Mouse (Mus musculus) MEL (cell line): ENCODE data around the gene Ddx25. TPM values are rescaled to one million over a fixed set of nuclear protein-coding genes. Genes with fewer than 3 reads are reported as not detected.

ENCODE experiments used
- DNase-seq: peaks from one replicate; pipeline ENCODE4 v3.0.0; 2011; ENCODE audit warnings: low read depth, low spot score
- H3K27ac ChIP-seq: 2 replicates; pipeline ENCODE4 v1.5.1; 2012; ENCODE audit warnings: low read depth, mild to moderate bottlenecking, control low read depth, low read length, moderate library complexity; ENCODE audit not compliant: control insufficient read depth
- H3K27me3 ChIP-seq, 2 experiments: fragments of 150-350 bp in 1 of 2; sonication (generic) in 1 of 2; 2 replicates each; pipeline ENCODE4 v1.6.1; 2012; ENCODE audit warnings: low read length in 2 of 2, mild to moderate bottlenecking in 2 of 2, improper control_type of control experiment in 1 of 2, moderate library complexity in 1 of 2; ENCODE audit not compliant: insufficient read depth in 2 of 2, control insufficient read depth in 1 of 2
- H3K36me3 ChIP-seq, 2 experiments: 2 replicates each; pipeline ENCODE4 v1.6.1; 2012 to 2014; ENCODE audit warnings: low read length in 2 of 2, improper control_type of control experiment in 1 of 2, inconsistent platforms in 1 of 2, mild to moderate bottlenecking in 1 of 2; ENCODE audit not compliant: insufficient read depth in 2 of 2, control insufficient read depth in 1 of 2
- H3K4me1 ChIP-seq, 2 experiments: fragments of 150-350 bp in 1 of 2; sonication (generic) in 1 of 2; 2 replicates each; pipeline ENCODE4 v1.6.1; 2012; ENCODE audit warnings: low read length in 2 of 2, improper control_type of control experiment in 1 of 2, mild to moderate bottlenecking in 1 of 2; ENCODE audit not compliant: insufficient read depth in 2 of 2, control insufficient read depth in 1 of 2
- H3K4me3 ChIP-seq, 2 experiments: fragments of 150-350 bp in 1 of 2; sonication (generic) in 1 of 2; 2 replicates each; pipeline ENCODE4 v1.5.1; 2012; ENCODE audit warnings: low read depth in 2 of 2, low read length in 2 of 2, mild to moderate bottlenecking in 2 of 2, moderate library complexity in 2 of 2, control low read depth in 1 of 2, improper control_type of control experiment in 1 of 2; ENCODE audit not compliant: control insufficient read depth in 1 of 2, insufficient read depth in 1 of 2
- H3K79me2 ChIP-seq: 2 replicates; pipeline ENCODE4 v1.6.1; 2012; ENCODE audit warnings: mild to moderate bottlenecking, low read length, moderate library complexity; ENCODE audit not compliant: control insufficient read depth, poor library complexity, insufficient read depth
- H3K9ac ChIP-seq: 2 replicates; pipeline ENCODE4 v1.6.1; 2012; ENCODE audit warnings: low read depth, mild to moderate bottlenecking, control low read depth, low read length, moderate library complexity; ENCODE audit not compliant: control insufficient read depth, poor library complexity, severe bottlenecking
- H3K9me3 ChIP-seq: fragments of 150-350 bp; sonication (generic); replicated peaks from 2 replicates; pipeline ENCODE4 v1.6.1; 2012; ENCODE audit warnings: mild to moderate bottlenecking, low read length, improper control_type of control experiment, moderate library complexity; ENCODE audit not compliant: insufficient read depth
- BHLHE40 ChIP-seq: IDR thresholded peaks from 2 replicates; pipeline ENCODE4 v1.6.1; 2012; ENCODE audit warnings: low read depth, mild to moderate bottlenecking, inconsistent platforms, low read length, improper control_type of control experiment, borderline replicate concordance
- CHD2 ChIP-seq: IDR thresholded peaks from 2 replicates; pipeline ENCODE4 v1.6.1; 2011; ENCODE audit warnings: low read length, improper control_type of control experiment
- CTCF ChIP-seq, 3 experiments: IDR thresholded peaks in 2 of 3; conservative IDR thresholded peaks in 1 of 3; 2 replicates each; pipeline ENCODE4 v1.5.1; 2011 to 2012; ENCODE audit warnings: low read length in 3 of 3, low read depth in 2 of 3, mild to moderate bottlenecking in 2 of 3, improper control_type of control experiment in 1 of 3, inconsistent platforms in 1 of 3, mixed read lengths in 1 of 3, moderate library complexity in 1 of 3; ENCODE audit not compliant: control insufficient read depth in 1 of 3, insufficient read depth in 1 of 3, poor library complexity in 1 of 3, severe bottlenecking in 1 of 3
- ELF1 ChIP-seq: IDR thresholded peaks from 2 replicates; pipeline ENCODE4 v1.6.1; 2014; ENCODE audit warnings: low read depth, mild to moderate bottlenecking, inconsistent platforms, low read length, improper control_type of control experiment, moderate library complexity
- ETS1 ChIP-seq: IDR thresholded peaks from 2 replicates; pipeline ENCODE4 v1.6.1; 2012; ENCODE audit warnings: low read depth, mild to moderate bottlenecking, inconsistent platforms, low read length, improper control_type of control experiment, moderate library complexity
- HCFC1 ChIP-seq: IDR thresholded peaks from 2 replicates; pipeline ENCODE4 v1.6.1; 2012; ENCODE audit warnings: low read depth, mild to moderate bottlenecking, inconsistent platforms, low read length, improper control_type of control experiment, moderate library complexity
- KAT2A ChIP-seq: conservative IDR thresholded peaks from 2 replicates; pipeline ENCODE4 v1.6.1; 2012; ENCODE audit warnings: low read depth, low read length, improper control_type of control experiment, inconsistent platforms
- MAX ChIP-seq: IDR thresholded peaks from 2 replicates; pipeline ENCODE4 v1.6.1; 2011; ENCODE audit warnings: low read length, improper control_type of control experiment
- MAZ ChIP-seq: IDR thresholded peaks from 2 replicates; pipeline ENCODE4 v1.6.1; 2012; ENCODE audit warnings: low read depth, mild to moderate bottlenecking, inconsistent platforms, low read length, improper control_type of control experiment
- MXI1 ChIP-seq: IDR thresholded peaks from 2 replicates; pipeline ENCODE4 v1.6.1; 2011; ENCODE audit warnings: mild to moderate bottlenecking, low read depth, low read length, improper control_type of control experiment
- MYB ChIP-seq: IDR thresholded peaks from 2 replicates; pipeline ENCODE4 v1.6.1; 2011; ENCODE audit warnings: mild to moderate bottlenecking, low read depth, low read length, improper control_type of control experiment
- MYC ChIP-seq: IDR thresholded peaks from 2 replicates; pipeline ENCODE4 v1.6.1; 2011; ENCODE audit warnings: low read depth, mild to moderate bottlenecking, low read length, improper control_type of control experiment, moderate library complexity
- NRF1 ChIP-seq: IDR thresholded peaks from 2 replicates; pipeline ENCODE4 v1.6.1; 2014; ENCODE audit warnings: low read depth, mild to moderate bottlenecking, inconsistent platforms, low read length, improper control_type of control experiment, moderate library complexity; ENCODE audit not compliant: poor library complexity, insufficient read depth, severe bottlenecking
- POLR2A ChIP-seq, 2 experiments: IDR thresholded peaks; 2 replicates each; pipeline ENCODE4 v1.6.1; 2011 to 2012; ENCODE audit warnings: low read length in 2 of 2, mild to moderate bottlenecking in 2 of 2, control low read depth in 1 of 2, improper control_type of control experiment in 1 of 2, low read depth in 1 of 2, moderate library complexity in 1 of 2; ENCODE audit not compliant: control insufficient read depth in 1 of 2, insufficient read depth in 1 of 2, poor library complexity in 1 of 2
- POLR2AphosphoS2 ChIP-seq: IDR thresholded peaks from 2 replicates; pipeline ENCODE4 v1.6.1; 2011; ENCODE audit warnings: low read length, improper control_type of control experiment
- RAD21 ChIP-seq: IDR thresholded peaks from 2 replicates; pipeline ENCODE4 v1.6.1; 2011; ENCODE audit warnings: mild to moderate bottlenecking, low read depth, low read length, improper control_type of control experiment
- SMC3 ChIP-seq: IDR thresholded peaks from 2 replicates; pipeline ENCODE4 v1.6.1; 2011; ENCODE audit warnings: low read depth, low read length, improper control_type of control experiment
- TAL1 ChIP-seq: IDR thresholded peaks from 2 replicates; pipeline ENCODE4 v1.6.1; 2012; ENCODE audit warnings: mild to moderate bottlenecking, inconsistent platforms, low read length, moderate library complexity, mixed read lengths
- TCF12 ChIP-seq: IDR thresholded peaks from 2 replicates; pipeline ENCODE4 v1.6.1; 2014; ENCODE audit warnings: low read depth, mild to moderate bottlenecking, inconsistent platforms, low read length, improper control_type of control experiment, moderate library complexity
- USF1 ChIP-seq: IDR thresholded peaks from 2 replicates; pipeline ENCODE4 v1.6.1; 2014; ENCODE audit warnings: low read depth, mild to moderate bottlenecking, inconsistent platforms, low read length, improper control_type of control experiment, moderate library complexity
- USF2 ChIP-seq, 2 experiments: IDR thresholded peaks; 2 replicates each; pipeline ENCODE4 v1.6.1; 2011 to 2012; ENCODE audit warnings: improper control_type of control experiment in 2 of 2, low read length in 2 of 2, borderline replicate concordance in 1 of 2, inconsistent platforms in 1 of 2, low read depth in 1 of 2, mild to moderate bottlenecking in 1 of 2; ENCODE audit not compliant: insufficient read depth in 1 of 2
- ZC3H11A ChIP-seq: IDR thresholded peaks from 2 replicates; pipeline ENCODE4 v1.6.1; 2012; ENCODE audit warnings: low read depth, mild to moderate bottlenecking, inconsistent platforms, low read length, improper control_type of control experiment
- ZMIZ1 ChIP-seq: IDR thresholded peaks from 2 replicates; pipeline ENCODE4 v1.6.1; 2012; ENCODE audit warnings: low read depth, mild to moderate bottlenecking, inconsistent platforms, low read length, improper control_type of control experiment, moderate library complexity
- polyA plus RNA-seq, 2 experiments: library from polyadenylated mRNA; stranded (reverse) in 1 of 2; unstranded in 1 of 2; fragments of >175 nt in 1 of 2; fragments of >200 nt in 1 of 2; gene quantifications; 2 replicates each; pipeline versions ENCODE4 v1.2.1 to v1.2.4; 2012; ENCODE audit warnings: low replicate concordance in 2 of 2, low read depth in 1 of 2; ENCODE audit not compliant: insufficient read length in 2 of 2, insufficient read depth in 1 of 2, missing spikeins in 1 of 2
- total RNA-seq: library from RNA; depleted of rRNA; stranded (reverse); fragments of 300-350 nt; gene quantifications from 2 replicates; pipeline ENCODE4 v1.2.3, GENCODE M21; 2012

Ddx25 gene
- total and polyA plus RNA-seq, 3 experiments: 0.35 TPM; not detected in 1

- peaks cover 0 to 5% of the 10 kb centered on the region in 2 experiments; a peak in 1 of 4 replicates for H3K4me1 ChIP-seq
- peaks cover 0 to 3% of the 10 kb centered on the region in 2 experiments; a peak in 1 of 4 replicates for H3K36me3 ChIP-seq
- no peak overlapping the region for H3K9ac ChIP-seq
- H3K79me2 ChIP-seq: no peaks in the 10 kb centered on the region
- no peaks in the 10 kb centered on the region for H3K9me3 ChIP-seq
- H3K4me3 ChIP-seq: no peak overlapping the region
- H3K27ac ChIP-seq: no peak overlapping the region
- TF ChIP-seq NRF1 (no peak), MXI1 (no peak), HCFC1 (no peak), MYC (no peak), MAX (no peak), ETS1 (no peak), TCF12 (no peak), BHLHE40 (no peak), KAT2A (no peak), USF2 (IDR thresholded peaks at IDR 0.05; ENCODE audit: borderline replicate concordance in 1 of 2, insufficient read depth in 1 of 2, low read depth in 1 of 2, low read length in 2 of 2) (no peak)
- TF ChIP-seq, all 39 proteins: peak for 0
- no peaks in the 10 kb centered on the region; a peak in 2 of 4 replicates for H3K27me3 ChIP-seq
- DNase-seq: peak; percentile 16
These were observed 22.5 kb downstream of the Ddx25 start for GRCm38 (mm10) chr9:35535876-35536275.

GRCm38 (mm10) chr9:35535110-35535509 lies 23.2 kb downstream of the Ddx25 start:
- H3K9me3 ChIP-seq: no peaks in the 10 kb centered on the region
- H3K27ac ChIP-seq: no peak overlapping the region
- H3K27me3 ChIP-seq: no peaks in the 10 kb centered on the region; a peak in 3 of 4 replicates
- no peak overlapping the region for H3K9ac ChIP-seq
- no peak overlapping the region for H3K4me3 ChIP-seq
- no peaks in the 10 kb centered on the region for H3K79me2 ChIP-seq
- H3K36me3 ChIP-seq: peaks cover 0 to 3% of the 10 kb centered on the region in 2 experiments; a peak in 1 of 4 replicates
- TF ChIP-seq ZC3H11A: peak; percentile 55
- TF ChIP-seq KAT2A: no peak
- TF ChIP-seq SMC3: peak; percentile 61
- TF ChIP-seq HCFC1: 0 out of 2 replicates have a peak, but pooled peaks have one; percentile 16
- TF ChIP-seq ELF1: no peak
- TF ChIP-seq MAZ: no peak
- no peak for TF ChIP-seq CHD2
- TF ChIP-seq MYB: no peak
- TF ChIP-seq TCF12: no peak
- TF ChIP-seq TAL1: no peak
- TF ChIP-seq ZMIZ1: no peak
- peak; percentile 66 for TF ChIP-seq RAD21
- TF ChIP-seq POLR2A (IDR thresholded peaks at IDR 0.05; ENCODE audit: control insufficient read depth in 1 of 2, insufficient read depth in 1 of 2, low read depth in 1 of 2, low read length in 2 of 2, poor library complexity in 1 of 2): no peak
- peak; percentile 61 to 69 (median 66) for TF ChIP-seq CTCF (IDR thresholded peaks at IDR 0.05 in 2 of 3, conservative IDR thresholded peaks at IDR 0.05 in 1 of 3; ENCODE audit: control insufficient read depth in 1 of 3, insufficient read depth in 1 of 3, low read depth in 2 of 3, low read length in 3 of 3, poor library complexity in 1 of 3, severe bottlenecking in 1 of 3)
- TF ChIP-seq USF1: no peak
- no peak for TF ChIP-seq POLR2AphosphoS2
- peaks cover 0 to 5% of the 10 kb centered on the region in 2 experiments; a peak in 1 of 4 replicates for H3K4me1 ChIP-seq
- peak; percentile 70 for DNase-seq
